Mouse (Mus musculus): ENCODE results near the gene Carnmt1.

Carnmt1 gene

DNA sequence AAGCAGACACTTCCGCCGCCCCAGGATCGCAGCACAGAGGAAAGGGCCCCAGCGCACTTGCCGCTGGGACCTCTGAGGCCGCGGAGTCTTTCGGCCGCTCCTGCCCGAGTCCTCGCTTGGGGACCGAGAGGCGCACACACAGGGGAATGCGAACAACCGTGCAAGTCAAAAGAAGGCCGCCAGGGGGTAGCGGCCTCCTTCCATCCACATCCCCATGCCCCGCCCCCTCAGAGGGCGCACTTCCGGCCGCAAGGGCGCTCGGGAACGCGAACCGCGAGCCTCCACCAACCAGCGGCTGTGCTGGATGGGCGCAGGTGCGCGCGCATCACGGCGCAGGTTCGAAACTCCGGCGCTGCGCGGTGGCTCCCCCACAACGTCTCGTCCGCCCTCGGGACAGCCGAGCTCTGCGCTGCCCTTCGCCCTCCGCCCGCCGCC lies 42.3 kb downstream of the Carnmt1 start, which contains the start of gene D030056L22Rik:
Gene D030056L22Rik, plus strand, starts transcription at position 328 of the 435 bp plus-strand sequence.
- peak; percentile 98 to 99 for DNase-seq (ENCODE audit: low spot score in 2 of 2)

GRCm38 (mm10) chr19:18713357-18713756 lies 42.8 kb downstream of the Carnmt1 start:
- DNase-seq (ENCODE audit: low spot score in 2 of 2): peak; percentile 50 to 51

- peak; percentile 45 to 65 for DNase-seq (ENCODE audit: low spot score in 2 of 2)
Measured at GRCm38 (mm10) chr19:18716374-18716773, 45.8 kb downstream of the Carnmt1 start.

- DNase-seq (ENCODE audit: low spot score in 2 of 2): no peak
Measured at GRCm38 (mm10) chr19:18720337-18720736, 49.8 kb downstream of the Carnmt1 start.

- no peak for DNase-seq (ENCODE audit: low spot score in 2 of 2)
Measured at GRCm38 (mm10) chr19:18725186-18725585, 54.6 kb downstream of the Carnmt1 start.

- DNase-seq (ENCODE audit: low spot score in 2 of 2): no peak
Measured at GRCm38 (mm10) chr19:18730255-18730654, 59.7 kb downstream of the Carnmt1 start.

DNA sequence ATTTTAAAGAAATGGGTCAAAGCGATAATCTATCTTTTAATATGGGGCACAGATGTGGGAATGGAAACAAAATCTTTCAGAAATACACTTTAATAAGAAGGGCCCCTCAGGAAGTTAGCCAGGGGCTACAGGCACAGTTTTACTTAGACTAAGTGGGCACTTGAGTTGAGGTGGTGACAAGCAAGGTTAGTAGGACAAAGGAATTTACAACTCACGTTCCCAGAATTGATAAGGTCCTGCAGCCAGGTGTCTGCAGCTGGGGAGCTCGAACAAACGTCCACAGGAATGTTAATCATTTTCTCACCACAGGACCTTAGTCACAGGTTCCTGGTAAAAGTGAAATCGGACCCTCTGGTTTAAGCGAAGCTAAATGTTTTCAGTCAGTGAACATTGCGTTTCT lies 60.5 kb downstream of the Carnmt1 start:
- DNase-seq (ENCODE audit: low spot score in 2 of 2): no peak

DNA sequence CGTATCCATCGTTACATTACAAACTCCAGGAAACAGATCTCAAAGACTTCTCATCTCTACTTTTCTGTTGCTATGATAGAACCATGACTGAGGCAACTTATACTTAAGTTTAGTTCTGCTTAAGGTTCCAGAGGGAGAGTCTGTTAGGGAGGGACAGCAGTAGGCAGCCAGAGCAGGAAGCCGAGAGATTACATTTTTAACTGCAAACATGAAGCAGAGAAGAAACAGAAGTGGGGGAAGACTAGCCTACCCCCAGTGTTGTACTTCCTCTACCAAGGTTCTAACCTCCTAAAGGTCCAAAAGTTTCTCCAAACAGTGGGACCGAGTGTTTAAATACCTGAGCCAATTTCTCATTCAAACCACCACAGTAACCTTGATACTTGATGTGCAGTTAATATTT lies 65.3 kb downstream of the Carnmt1 start:
- no peak for DNase-seq (ENCODE audit: low spot score in 2 of 2)

- DNase-seq (ENCODE audit: low spot score in 2 of 2): no peak
Measured at GRCm38 (mm10) chr19:18739146-18739545, 68.6 kb downstream of the Carnmt1 start.

DNA sequence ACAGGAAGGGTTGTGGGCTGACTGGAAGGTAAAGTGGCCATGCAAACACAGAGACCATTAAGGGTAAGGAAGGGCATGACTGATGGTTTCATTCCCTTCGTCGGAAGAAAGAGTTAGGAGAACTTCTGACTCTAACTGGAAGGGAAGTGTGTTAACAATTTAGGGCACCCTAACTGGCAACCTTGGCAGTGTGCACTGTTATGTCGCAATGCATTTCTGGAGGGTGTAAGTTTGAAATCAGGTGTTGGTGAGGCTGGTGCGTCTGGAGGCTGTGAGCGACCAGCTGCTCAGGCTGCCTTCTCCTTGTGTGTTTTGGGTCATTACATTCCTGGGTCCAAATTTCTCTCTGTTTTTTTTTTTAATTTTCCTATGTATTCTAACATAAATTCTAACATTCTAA lies 73.4 kb downstream of the Carnmt1 start:
- DNase-seq (ENCODE audit: low spot score in 2 of 2): no peak

GRCm38 (mm10) chr19:18746576-18747340 lies 76.2 kb downstream of the Carnmt1 start:
- DNase-seq (ENCODE audit: low spot score in 2 of 2): no peak

DNA sequence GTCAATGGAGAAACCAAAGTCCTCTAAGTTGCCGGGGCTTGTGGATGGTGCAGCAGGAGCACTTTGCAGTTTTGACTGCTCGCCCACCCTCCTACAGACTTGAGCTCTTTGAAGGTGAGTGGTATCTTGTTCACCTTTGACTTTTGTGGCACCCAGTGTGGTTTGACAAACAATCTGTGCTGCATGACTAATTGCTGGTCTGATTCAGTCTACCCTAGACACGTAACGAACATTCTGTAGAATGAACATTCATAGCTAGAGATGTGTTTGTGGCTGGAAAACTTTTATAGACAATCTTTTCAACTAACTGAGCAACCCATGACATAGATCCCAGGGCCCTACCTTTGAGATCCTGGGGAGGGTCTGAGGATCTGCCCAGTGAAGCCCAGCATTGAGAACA lies 76.8 kb downstream of the Carnmt1 start:
- DNase-seq (ENCODE audit: low spot score in 2 of 2): no peak

DNA sequence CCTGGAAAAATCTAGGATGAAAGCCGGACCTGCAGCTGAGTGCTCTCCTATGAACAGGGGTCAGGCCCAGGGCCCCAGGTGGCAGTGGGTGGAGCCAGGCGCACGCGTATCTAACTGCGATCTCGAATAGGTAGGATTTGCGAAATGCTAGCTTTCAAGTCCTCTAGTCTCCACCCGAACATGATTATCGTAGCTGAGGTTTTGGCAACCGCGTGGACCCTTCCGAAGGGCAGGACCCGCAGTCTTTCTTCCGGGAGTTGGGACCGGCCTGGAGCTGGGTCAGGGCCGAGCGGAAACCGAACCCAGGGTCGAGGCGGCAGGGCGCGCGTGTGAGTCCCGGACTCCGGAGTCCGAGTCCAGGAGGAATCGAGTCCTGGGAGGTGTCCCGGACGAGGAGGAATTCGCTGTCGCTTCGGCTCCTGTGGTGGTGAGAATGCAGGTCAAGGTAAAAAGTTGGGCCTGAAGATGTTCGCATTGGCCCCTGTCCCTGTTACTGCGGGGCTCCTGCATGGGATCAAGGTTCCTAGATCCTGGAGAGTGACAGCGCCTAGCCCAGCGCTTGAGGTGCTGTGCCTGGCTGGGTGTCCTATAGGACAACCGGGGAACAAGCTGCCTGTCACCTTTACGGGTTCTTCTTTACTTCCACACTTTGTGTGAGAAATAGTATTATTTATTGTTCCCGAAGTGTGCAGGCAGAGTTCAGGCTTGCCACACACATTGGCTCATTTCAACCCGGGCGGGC lies 79.2 kb downstream of the Carnmt1 start, which contains the start of gene Trpm6:
Gene Trpm6, plus strand, starts transcription at position 386 of the 742 bp plus-strand sequence.
- no peak for DNase-seq (ENCODE audit: low spot score in 2 of 2)
